Mouse (Mus musculus) myocyte (in vitro differentiated cells): ENCODE measurements at regions not wholly inside any gene's neighbourhood (a gene's known extent, or its start where the extent isn't known, plus 50 kb on each side); places are given as distances from the start of the nearest gene placed in this dataset.
A peak's percentile ranks its signal among the peaks of the same experiment; 100 is the strongest.

Experiments
- H3K27me3 ChIP-seq: one replicate; pipeline ENCODE4 v1.6.1; 2011; ENCODE audit not compliant: control insufficient read depth, insufficient read depth, insufficient read length
- H3K36me3 ChIP-seq: one replicate; pipeline ENCODE4 v1.6.1; 2011; ENCODE audit not compliant: control insufficient read depth, insufficient read depth
- H3K4me2 ChIP-seq: one replicate; pipeline ENCODE4 v1.6.1; 2011; ENCODE audit warnings: low read depth, control low read depth
- H3K4me3 ChIP-seq: one replicate; pipeline ENCODE4 v1.5.1; 2011; ENCODE audit warnings: mild to moderate bottlenecking, control low read depth, moderate library complexity
- H3K79me2 ChIP-seq: one replicate; pipeline ENCODE4 v1.6.1; 2011; ENCODE audit not compliant: control insufficient read depth, insufficient read depth
- H3ac ChIP-seq: one replicate; pipeline ENCODE4 v1.6.1; 2011; ENCODE audit not compliant: control insufficient read depth, insufficient read length
- CEBPB ChIP-seq: IDR thresholded peaks from 2 replicates; pipeline ENCODE4 v1.6.1; 2011; ENCODE audit warnings: mild to moderate bottlenecking, moderate library complexity; ENCODE audit not compliant: poor library complexity, insufficient read depth, severe bottlenecking
- E2F4 ChIP-seq: IDR thresholded peaks from one replicate; pipeline ENCODE4 v1.6.1; 2011; ENCODE audit warnings: mild to moderate bottlenecking, control low read depth, moderate library complexity; ENCODE audit not compliant: insufficient read depth
- MAX ChIP-seq: IDR thresholded peaks from one replicate; pipeline ENCODE4 v1.6.1; 2011; ENCODE audit warnings: low read depth, mild to moderate bottlenecking, control low read depth
- MYOD1 ChIP-seq, 3 experiments: IDR thresholded peaks; one replicate each; pipeline ENCODE4 v1.6.1; 2011; ENCODE audit warnings: control low read depth in 2 of 3, low read depth in 2 of 3, mild to moderate bottlenecking in 2 of 3, moderate library complexity in 1 of 3; ENCODE audit not compliant: insufficient read length in 2 of 3, control insufficient read depth in 1 of 3
- MYOG ChIP-seq, 3 experiments: IDR thresholded peaks; one replicate each; pipeline ENCODE4 v1.6.1; 2011; ENCODE audit warnings: control low read depth in 2 of 3, low read depth in 2 of 3, mild to moderate bottlenecking in 2 of 3; ENCODE audit not compliant: insufficient read length in 2 of 3, control insufficient read depth in 1 of 3, insufficient read depth in 1 of 3
- POLR2A ChIP-seq: IDR thresholded peaks from one replicate; pipeline ENCODE4 v1.6.1; 2011; ENCODE audit warnings: low read depth, mild to moderate bottlenecking, control low read depth, moderate library complexity; ENCODE audit not compliant: insufficient read length
- POLR2AphosphoS2 ChIP-seq: IDR thresholded peaks from one replicate; pipeline ENCODE4 v1.6.1; 2011; ENCODE audit warnings: low read depth, control low read depth; ENCODE audit not compliant: insufficient read length
- REST ChIP-seq: IDR thresholded peaks from one replicate; pipeline ENCODE4 v1.6.1; 2011; ENCODE audit warnings: mild to moderate bottlenecking, control low read depth, moderate library complexity; ENCODE audit not compliant: insufficient read depth, insufficient read length
- SRF ChIP-seq: IDR thresholded peaks from one replicate; pipeline ENCODE4 v1.6.1; 2011; ENCODE audit warnings: low read depth; ENCODE audit not compliant: control insufficient read depth, insufficient read length
- TCF12 ChIP-seq: IDR thresholded peaks from one replicate; pipeline ENCODE4 v1.6.1; 2011; ENCODE audit warnings: mild to moderate bottlenecking, control low read depth; ENCODE audit not compliant: poor library complexity, insufficient read depth, severe bottlenecking
- TCF3 ChIP-seq: IDR thresholded peaks from one replicate; pipeline ENCODE4 v1.6.1; 2011; ENCODE audit warnings: low read depth, control low read depth; ENCODE audit not compliant: insufficient read length
- USF1 ChIP-seq: IDR thresholded peaks from one replicate; pipeline ENCODE4 v1.6.1; 2011; ENCODE audit warnings: low read depth, mild to moderate bottlenecking, control low read depth, moderate library complexity

DNA sequence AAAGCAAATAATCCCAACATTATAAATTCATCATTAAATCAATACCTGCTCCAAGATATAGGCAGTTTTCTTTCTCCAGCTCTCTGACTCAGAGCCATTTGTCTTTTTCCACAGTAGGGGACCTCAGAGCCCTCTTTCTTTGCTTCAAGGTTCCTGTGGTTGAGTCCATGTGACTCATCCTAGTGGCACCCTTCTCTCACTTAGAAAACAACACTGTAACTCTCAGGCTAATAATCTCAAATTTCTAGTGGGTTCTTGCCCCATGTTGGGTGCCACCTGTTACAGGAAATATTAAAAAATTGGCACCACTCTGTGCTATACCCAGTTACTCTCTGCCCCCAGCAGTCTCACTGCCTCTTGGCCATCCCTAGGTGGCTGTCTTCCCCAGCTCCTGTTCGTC lies 1706.4 kb downstream of the Car8 start:
- Histone ChIP-seq H3ac (no peak overlapping the region), H3K36me3 (no peaks in the 10 kb centered on the region), H3K4me2 (no peak overlapping the region), H3K4me3 (no peak overlapping the region), H3K27me3 (no peaks in the 10 kb centered on the region), H3K79me2 (no peaks in the 10 kb centered on the region)
- TF ChIP-seq TCF3, result no peak
- no peak for TF ChIP-seq USF1
- TF ChIP-seq MYOG (IDR thresholded peaks at IDR 0.05; ENCODE audit: control insufficient read depth in 1 of 3, insufficient read depth in 1 of 3, insufficient read length in 2 of 3, low read depth in 2 of 3), result no peak
- TF ChIP-seq SRF, result no peak
- no peak for TF ChIP-seq POLR2A
- no peak for TF ChIP-seq MYOD1 (IDR thresholded peaks at IDR 0.05; ENCODE audit: control insufficient read depth in 1 of 3, insufficient read length in 2 of 3, low read depth in 2 of 3)
- no peak for TF ChIP-seq E2F4
- no peak for TF ChIP-seq TCF12
- TF ChIP-seq CEBPB, result no peak
- no peak for TF ChIP-seq MAX
- no peak for TF ChIP-seq POLR2AphosphoS2

DNA sequence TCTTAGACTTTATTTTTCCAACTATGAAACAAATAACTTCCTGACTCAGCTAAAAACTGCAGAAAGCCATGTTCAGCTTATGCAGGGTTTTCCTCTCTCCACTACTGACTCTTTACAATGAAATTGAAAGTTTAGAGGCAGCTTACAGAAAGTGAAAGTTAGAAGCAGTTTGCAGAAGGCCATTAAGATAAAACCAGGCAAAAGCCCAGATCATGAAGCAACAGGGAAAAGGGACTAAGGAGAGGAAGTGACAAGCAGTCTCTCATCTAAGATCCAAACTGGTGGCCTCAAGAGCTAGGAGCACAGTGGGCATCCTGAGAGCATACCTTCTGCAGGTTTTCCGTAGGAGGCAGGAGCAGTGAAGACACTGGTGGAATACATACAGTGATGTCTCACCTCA lies 1721.2 kb downstream of the Car8 start:
- H3ac ChIP-seq, result no peak overlapping the region
- H3K79me2 ChIP-seq, result no peaks in the 10 kb centered on the region
- TF ChIP-seq POLR2AphosphoS2, result no peak
- no peak for TF ChIP-seq MYOG (IDR thresholded peaks at IDR 0.05; ENCODE audit: control insufficient read depth in 1 of 3, insufficient read depth in 1 of 3, insufficient read length in 2 of 3, low read depth in 2 of 3)
- TF ChIP-seq POLR2A, result no peak
- TF ChIP-seq REST, result no peak
- no peak for TF ChIP-seq USF1
- TF ChIP-seq CEBPB, result no peak
- TF ChIP-seq E2F4, result no peak
- TF ChIP-seq MAX, result no peak
- no peak for TF ChIP-seq MYOD1 (IDR thresholded peaks at IDR 0.05; ENCODE audit: control insufficient read depth in 1 of 3, insufficient read length in 2 of 3, low read depth in 2 of 3)
- TF ChIP-seq TCF3, result no peak
- H3K4me2 ChIP-seq, result no peak overlapping the region
- no peak overlapping the region for H3K4me3 ChIP-seq
- H3K36me3 ChIP-seq, result no peaks in the 10 kb centered on the region
- no peaks in the 10 kb centered on the region for H3K27me3 ChIP-seq

DNA sequence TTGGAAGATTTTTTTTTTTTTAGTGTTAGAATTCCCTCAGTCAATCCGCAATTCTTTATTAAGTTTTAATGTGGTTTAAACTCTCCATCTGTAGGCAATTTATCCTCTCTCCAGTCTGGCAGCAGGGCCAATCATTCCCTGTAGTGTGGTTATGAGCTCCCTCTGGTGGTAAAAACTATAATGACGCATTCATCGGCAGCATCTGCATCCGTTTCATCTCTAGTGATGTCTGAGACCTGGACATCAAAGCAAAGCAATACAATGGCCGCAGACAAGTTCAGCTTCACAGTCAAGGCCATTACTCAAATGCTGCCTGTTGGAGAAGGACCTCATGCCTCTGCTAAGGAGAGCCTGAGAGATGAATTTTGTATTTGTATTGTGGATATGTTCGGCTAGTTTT lies 1721.7 kb upstream of the Impad1 start:
- no peaks in the 10 kb centered on the region for H3K36me3 ChIP-seq
- no peak overlapping the region for H3K4me2 ChIP-seq
- H3K27me3 ChIP-seq, result no peaks in the 10 kb centered on the region
- no peak overlapping the region for H3K4me3 ChIP-seq
- H3K79me2 ChIP-seq, result no peaks in the 10 kb centered on the region
- TF ChIP-seq POLR2AphosphoS2 (no peak), MYOG (IDR thresholded peaks at IDR 0.05; ENCODE audit: control insufficient read depth in 1 of 3, insufficient read depth in 1 of 3, insufficient read length in 2 of 3, low read depth in 2 of 3) (no peak), SRF (no peak), TCF3 (no peak), MYOD1 (IDR thresholded peaks at IDR 0.05; ENCODE audit: control insufficient read depth in 1 of 3, insufficient read length in 2 of 3, low read depth in 2 of 3) (no peak), E2F4 (no peak), MAX (no peak), CEBPB (no peak), REST (no peak), POLR2A (no peak), TCF12 (no peak), USF1 (no peak)
- no peak overlapping the region for H3ac ChIP-seq

DNA sequence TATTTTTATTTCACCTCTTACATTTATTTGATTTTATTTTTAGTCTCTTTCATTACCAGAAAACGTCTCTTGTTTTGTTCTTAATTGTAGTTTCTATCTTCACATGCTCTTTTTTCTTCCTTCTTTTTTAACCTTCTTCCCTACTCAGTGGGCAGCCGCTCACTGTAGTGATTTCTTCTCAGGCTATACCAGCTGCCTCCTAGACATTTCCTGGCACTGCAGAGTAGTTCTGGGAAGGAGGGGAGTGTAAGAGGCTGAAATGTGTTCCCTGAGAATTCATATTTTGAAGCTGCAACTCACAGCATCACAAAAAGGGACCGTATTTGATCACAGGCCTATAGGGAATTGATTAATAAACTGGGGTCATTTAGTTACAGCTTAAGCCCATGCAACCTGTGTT lies 1720.5 kb upstream of the Impad1 start:
- Histone ChIP-seq H3K36me3 (no peaks in the 10 kb centered on the region), H3K4me2 (peak overlapping the region; percentile 54), H3ac (no peak overlapping the region), H3K79me2 (no peaks in the 10 kb centered on the region), H3K27me3 (no peaks in the 10 kb centered on the region), H3K4me3 (no peak overlapping the region)
- no peak for TF ChIP-seq MAX
- TF ChIP-seq MYOG (IDR thresholded peaks at IDR 0.05; ENCODE audit: control insufficient read depth in 1 of 3, insufficient read depth in 1 of 3, insufficient read length in 2 of 3, low read depth in 2 of 3), result no peak
- TF ChIP-seq POLR2AphosphoS2, result no peak
- no peak for TF ChIP-seq TCF3
- no peak for TF ChIP-seq REST
- TF ChIP-seq POLR2A, result no peak
- no peak for TF ChIP-seq SRF
- TF ChIP-seq E2F4, result no peak
- no peak for TF ChIP-seq TCF12
- TF ChIP-seq USF1, result no peak
- TF ChIP-seq CEBPB, result no peak
- no peak for TF ChIP-seq MYOD1 (IDR thresholded peaks at IDR 0.05; ENCODE audit: control insufficient read depth in 1 of 3, insufficient read length in 2 of 3, low read depth in 2 of 3)

DNA sequence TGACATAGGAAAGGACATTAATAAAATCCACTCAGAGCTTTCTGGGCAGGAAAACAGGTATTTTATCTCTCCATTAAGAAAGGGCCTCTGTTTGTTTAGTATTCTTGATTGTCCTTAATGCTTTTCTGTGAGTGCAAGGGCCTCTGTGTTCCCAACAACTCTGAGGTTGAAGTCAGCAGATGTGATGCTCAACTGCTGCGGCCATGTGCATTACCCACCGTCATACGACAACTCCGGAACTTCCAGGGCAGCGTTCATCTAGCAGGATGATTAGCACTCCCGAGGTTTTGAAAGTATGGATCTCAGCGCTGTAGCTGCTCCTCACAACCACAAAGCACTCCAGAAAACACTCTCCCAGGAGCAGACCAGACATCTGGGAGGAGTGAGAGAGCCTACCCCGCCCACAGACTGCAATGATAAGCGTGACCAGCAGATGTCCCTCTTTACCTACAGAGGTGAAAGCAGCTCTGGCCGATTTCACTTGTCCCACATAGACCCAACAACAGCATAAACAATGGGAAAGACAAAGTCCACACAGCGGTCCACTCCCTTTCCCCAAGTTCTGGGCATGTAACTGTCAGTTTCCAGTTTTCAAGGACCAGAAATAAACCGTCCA lies 1719.7 kb upstream of the Impad1 start:
- H3ac ChIP-seq, result no peak overlapping the region

More for the DNA sequence above, 1719.7 kb upstream of the Impad1 start:
- Histone ChIP-seq H3K27me3 (no peaks in the 10 kb centered on the region), H3K4me3 (no peak overlapping the region), H3K36me3 (no peaks in the 10 kb centered on the region), H3K79me2 (no peaks in the 10 kb centered on the region), H3K4me2 (peak overlapping the region; percentile 54)
- TF ChIP-seq TCF12, result no peak
- TF ChIP-seq MAX, result no peak
- TF ChIP-seq POLR2A, result no peak
- TF ChIP-seq E2F4, result no peak
- no peak for TF ChIP-seq MYOG (IDR thresholded peaks at IDR 0.05; ENCODE audit: control insufficient read depth in 1 of 3, insufficient read depth in 1 of 3, insufficient read length in 2 of 3, low read depth in 2 of 3)
- no peak for TF ChIP-seq CEBPB
- TF ChIP-seq TCF3, result no peak
- TF ChIP-seq POLR2AphosphoS2, result no peak
- TF ChIP-seq REST, result no peak
